Mouse (Mus musculus) urinary bladder, postnatal 36 days (tissue): ENCODE measurements around the gene Rhbdl1.
"Not testable (repeated sequence)": the region's sequence is repeated elsewhere in the genome, so short reads cannot be mapped to it uniquely, and the experiment has no call there.

Experiments used
- DNase-seq, 2 experiments: peaks; one replicate each; pipeline ENCODE4 v3.0.0; 2022; ENCODE audit warnings: low spot score in 2 of 2, mixed read lengths in 1 of 2

Rhbdl1 gene

DNA sequence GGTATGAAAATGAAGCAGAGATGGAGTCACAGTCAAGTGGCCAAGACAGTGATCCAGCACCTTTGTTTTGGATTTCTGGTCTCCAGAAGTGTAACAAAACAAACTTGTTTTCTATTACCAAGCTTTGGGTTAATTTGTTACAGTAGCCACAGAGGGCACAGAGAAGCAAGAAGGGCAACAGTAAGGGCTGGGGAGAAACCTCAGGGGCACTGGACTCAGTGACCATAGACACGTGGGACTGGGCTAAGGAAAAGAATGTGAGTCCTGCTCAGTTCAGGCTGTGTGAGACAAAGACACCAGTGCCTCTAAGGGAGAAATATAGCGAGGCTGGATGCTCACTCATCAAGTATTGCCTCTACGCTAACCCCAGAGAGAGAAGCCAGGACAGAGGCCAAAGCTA lies 35.6 kb upstream of the Rhbdl1 start:
- DNase-seq = no peak

DNA sequence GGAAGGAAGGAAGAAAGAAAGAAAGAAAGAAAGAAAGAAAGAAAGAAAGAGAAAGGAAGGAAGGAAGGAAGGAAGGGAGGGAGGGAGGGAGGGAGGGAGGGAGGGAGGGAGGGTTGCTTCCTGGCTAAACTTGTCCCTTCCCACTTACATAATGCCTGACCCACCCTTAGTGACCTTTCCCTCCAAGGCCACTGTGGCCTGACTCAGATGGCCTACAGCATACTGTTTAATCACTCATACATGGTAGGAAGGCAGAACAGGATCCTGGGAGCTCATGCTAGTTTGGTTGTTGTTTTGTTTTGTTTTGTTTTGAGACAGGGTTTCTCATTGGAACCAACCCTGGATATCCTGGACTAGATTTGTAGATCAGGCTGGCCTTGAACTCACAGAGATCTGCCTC lies 34.5 kb upstream of the Rhbdl1 start:
- DNase-seq = not testable (repeated sequence)

DNA sequence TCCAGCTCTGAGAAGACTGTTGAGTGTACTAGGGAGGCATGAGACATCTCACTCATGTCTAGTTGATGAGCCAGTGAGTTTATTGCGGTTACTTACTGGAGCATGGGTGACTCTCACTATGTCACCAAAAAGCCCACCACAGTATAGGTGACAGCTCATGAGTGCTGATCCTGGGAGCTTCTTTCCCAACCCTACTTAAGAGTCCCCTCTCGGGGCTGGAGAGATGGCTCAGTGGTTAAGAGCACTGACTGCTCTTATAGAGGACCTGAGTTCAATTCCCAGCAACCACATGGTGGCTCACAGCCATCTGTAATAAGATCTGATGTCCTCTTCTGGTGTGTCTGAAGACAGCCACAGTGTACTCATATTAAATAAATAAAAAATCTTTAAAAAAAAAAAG lies 32.9 kb upstream of the Rhbdl1 start:
- DNase-seq = no peak

GRCm38 (mm10) chr17:25869498-25869897 lies 32.4 kb upstream of the Rhbdl1 start:
- DNase-seq = no peak

- DNase-seq = peak; percentile 76 to 83
Measured at GRCm38 (mm10) chr17:25868601-25869191, 31.6 kb upstream of the Rhbdl1 start, which contains the start of gene Mcrip2. Gene Mcrip2 (minus strand): TSS chr17:25868764.

DNA sequence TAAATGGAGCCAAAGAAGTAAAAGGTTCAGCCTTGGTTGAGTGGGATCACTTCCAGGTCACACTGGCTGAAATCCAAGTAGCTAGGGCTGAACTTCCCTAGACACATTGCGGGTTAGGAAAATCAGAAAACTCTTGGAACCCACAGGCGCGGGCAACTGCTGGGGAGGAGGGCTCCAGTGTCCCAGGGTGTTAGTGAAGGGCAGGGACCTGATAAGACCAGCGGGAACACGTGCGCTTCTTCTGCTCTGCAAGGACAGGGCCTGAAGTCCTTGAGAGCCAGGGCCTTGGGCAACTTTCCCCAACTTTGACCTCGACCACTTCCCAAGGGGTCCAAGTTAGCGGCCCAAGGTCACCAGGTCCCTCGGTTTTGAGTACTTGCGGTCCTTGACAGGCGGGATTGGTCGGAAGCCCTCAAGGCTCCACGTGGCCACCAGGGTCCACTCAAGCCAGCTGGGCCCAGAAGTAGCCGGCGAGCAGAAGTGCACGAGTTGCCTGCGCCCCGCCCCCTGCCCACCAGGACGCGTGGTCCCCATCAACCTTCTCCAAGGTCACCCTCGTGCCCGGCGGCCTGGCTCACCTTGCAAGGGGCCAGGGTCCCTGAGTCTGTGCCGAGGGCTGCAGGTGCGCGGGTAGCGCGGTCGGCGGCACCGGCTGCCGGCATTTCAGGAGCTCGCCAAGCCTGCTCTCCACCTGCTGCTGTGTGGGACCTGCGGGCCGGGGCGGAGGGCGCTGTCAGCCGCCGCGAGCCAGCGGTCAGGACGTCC lies 30.9 kb upstream of the Rhbdl1 start:
- peak in 1 of 2 experiments; percentile 64 for DNase-seq

DNA sequence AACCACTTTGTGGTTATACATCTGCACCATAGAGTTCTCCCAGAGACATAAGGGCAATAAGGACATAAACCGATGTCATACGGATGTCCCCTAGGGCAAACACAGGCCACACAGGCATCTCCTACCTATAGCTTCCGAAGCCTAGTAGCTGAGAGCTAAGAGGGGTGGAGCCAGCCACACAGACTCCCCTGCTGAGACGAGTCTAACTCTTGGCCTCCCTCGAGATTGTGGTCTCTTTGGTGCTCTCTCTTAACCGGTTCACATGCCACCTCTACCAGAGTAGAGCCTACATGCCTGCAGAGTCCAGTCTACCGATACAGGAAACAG lies 30.4 kb upstream of the Rhbdl1 start:
- DNase-seq = no peak

DNA sequence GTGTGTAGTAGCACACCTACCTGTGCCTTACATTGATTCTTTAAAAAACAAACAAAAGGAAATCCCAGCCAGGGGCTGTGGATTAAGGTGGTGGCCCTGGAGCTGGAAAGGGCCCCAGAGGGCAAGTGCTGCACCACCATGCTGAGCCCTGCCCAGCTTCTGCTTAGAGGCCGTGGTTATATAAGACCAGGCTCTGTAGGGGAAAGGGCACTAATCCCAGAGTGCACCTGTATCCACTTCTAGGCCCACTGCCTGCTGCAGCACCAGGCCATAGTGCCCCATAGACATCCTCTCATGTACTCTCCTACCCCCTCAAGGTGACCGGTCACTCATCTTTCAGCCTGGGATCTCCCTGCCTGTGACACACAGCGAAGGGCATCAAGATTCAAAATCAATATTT lies 29.1 kb upstream of the Rhbdl1 start:
- DNase-seq = no peak

DNA sequence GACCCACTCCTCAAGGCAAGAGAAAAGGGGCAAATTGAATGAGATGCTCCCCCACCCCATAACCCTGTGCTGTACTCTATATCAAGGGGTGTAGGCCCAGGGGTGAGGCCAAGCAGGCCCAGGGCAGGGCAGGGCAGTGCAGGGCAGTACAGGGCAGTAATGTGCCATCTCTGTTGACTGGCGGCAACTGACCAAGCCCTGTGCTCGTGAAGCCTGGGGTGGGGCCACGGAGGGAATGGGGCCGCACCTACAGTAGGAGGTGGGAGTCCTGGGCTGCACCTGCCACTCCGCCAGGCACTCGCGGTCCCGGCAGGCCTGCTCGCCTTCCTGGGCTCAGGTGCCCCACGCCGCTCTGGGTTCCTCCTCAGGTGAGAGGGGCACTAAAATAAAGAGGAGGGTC lies 28.2 kb upstream of the Rhbdl1 start:
- DNase-seq = no peak

DNA sequence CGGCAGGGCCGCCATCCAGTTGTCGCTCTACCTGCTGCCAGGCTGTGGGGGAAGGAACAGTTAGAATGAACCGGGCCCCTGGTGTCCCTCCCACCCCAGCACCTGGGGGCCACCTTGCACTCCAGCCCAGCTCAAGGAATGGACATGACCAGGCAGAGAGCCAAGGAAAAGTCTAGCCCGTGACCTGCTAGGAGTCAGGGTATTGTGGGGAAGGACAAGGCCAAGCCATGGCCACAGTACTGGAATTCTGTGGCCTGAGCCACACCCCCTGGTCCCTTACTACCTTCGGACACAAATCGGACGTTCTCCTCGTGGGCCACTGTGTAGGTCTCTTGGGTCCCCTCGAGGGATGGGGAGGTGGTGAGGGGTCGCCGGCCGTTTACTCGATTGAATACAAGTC lies 27.2 kb upstream of the Rhbdl1 start:
- DNase-seq = no peak

GRCm38 (mm10) chr17:25863681-25864080 lies 26.6 kb upstream of the Rhbdl1 start:
- no peak for DNase-seq

GRCm38 (mm10) chr17:25861704-25862612 lies 24.9 kb upstream of the Rhbdl1 start:
- DNase-seq = no peak

DNA sequence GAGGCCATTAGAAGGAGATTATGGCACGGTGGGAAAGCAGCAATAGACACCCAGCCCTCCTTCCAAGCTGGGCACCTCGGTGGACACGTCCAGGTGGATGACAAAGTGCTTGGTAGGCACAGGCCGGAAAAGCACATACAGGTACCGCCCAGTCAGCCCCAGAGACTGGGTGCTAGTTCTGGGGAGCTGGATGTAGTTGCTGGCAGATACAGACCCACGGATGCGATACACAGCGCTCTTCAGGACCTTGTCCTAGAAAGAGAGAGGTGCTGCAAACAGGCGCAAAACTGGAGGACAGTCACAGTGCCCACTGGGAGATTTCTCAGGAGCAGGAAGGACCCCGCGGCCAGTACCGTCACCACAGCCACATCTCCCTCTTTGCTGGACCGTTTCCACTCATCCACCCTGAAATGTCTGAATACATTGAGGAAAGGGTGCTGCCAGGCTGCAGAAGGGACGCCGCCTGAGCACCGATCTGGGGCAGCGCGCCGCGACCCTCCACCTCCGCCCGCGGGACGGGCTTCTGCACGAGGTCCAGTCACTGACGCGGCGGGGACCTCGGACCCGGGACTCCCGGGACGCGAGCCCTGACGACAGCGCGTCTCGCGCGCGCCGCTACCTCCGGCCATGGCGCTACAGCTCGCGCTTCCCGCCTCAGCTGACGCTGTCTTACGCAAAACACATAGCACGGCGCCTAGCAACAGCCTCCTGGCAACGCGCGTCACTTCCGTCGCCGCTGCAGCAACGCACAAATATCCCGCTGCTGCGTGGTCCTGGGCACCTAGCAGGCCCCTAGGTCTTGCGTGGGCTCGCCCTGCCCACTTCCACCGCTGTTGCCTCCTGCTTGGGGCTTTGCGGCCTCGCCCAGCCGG lies 24.0 kb upstream of the Rhbdl1 start, which contains the start of gene Wdr90:
Wdr90 (minus strand) TSS at position 670 of the 872 bp plus-strand sequence.
- peak; percentile 84 to 89 for DNase-seq

- DNase-seq = no peak
Measured at GRCm38 (mm10) chr17:25860229-25860628, 23.1 kb upstream of the Rhbdl1 start.

GRCm38 (mm10) chr17:25844396-25844901 lies 7.4 kb upstream of the Rhbdl1 start, which contains the start of gene Rhot2:
Gene Rhot2 (minus strand): TSS chr17:25844851.
- DNase-seq = peak; percentile 91 to 97

GRCm38 (mm10) chr17:25843636-25844395 lies 6.7 kb upstream of the Rhbdl1 start:
- DNase-seq = no peak

- no peak for DNase-seq
Measured at GRCm38 (mm10) chr17:25843122-25843521, 6.0 kb upstream of the Rhbdl1 start.

DNA sequence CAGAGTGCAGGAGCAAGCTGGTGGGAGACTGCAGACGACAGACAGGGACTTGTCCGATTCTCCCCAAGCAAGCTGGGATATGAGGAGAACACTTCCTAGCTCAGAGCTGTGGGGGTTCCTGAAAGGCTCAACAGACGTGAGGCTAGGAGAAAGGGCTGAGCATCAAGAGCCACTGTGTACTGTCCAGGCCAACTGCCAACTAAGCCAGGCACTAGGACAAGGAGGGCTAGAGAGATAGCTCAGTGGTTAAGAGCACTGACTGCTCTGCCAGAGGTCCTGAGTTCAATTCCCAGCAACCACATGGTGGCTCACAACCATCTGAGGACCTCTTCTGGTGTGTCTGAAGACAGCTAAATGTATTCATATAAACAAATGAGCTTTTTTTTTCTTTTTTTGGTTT lies 5.4 kb upstream of the Rhbdl1 start:
- no peak for DNase-seq

- DNase-seq = no peak
Measured at GRCm38 (mm10) chr17:25841117-25841880, 4.2 kb upstream of the Rhbdl1 start, which contains the start of gene Gm20683. Gene Gm20683 (minus strand): TSS chr17:25841763.

DNA sequence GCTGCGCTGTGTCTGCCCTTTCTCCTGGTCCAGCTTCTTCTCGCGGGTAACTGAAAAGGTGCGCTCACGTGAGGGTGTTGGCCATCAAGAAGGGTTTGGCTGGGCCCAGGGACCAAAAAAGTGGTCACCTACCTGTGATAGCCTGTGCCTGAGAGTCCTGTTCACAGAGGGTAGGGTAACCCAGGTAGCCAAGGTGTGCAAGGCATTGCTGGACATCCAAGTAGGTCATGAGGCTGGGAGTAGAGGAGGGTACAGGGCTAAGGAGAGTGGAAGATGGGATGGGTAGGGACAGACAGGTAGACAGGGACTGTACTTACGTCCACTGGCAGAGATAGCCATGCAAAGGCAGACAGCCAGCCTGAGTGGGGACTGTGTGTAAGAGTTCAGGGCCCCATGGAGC lies 3.4 kb upstream of the Rhbdl1 start:
- no peak for DNase-seq
